Mouse (Mus musculus) left cerebral cortex, adult 8-10 months (tissue): Measurements from ENCODE around the gene Zfp710. TPM values are rescaled to one million over a fixed set of nuclear protein-coding genes. Genes with fewer than 3 reads are reported as not detected.
"Not testable (repeated sequence)": the region's sequence is repeated elsewhere in the genome, so short reads cannot be mapped to it uniquely, and the experiment has no call there.

Source experiments
- DNase-seq, 2 experiments: peaks; one replicate each; pipeline ENCODE4 v3.0.0; 2022; ENCODE audit warnings: low spot score in 2 of 2
- total RNA-seq, 4 experiments: library from RNA; stranded (reverse); gene quantifications; 2 replicates each; pipeline ENCODE4 v1.2.4; 2022

Zfp710 gene
- total RNA-seq, 4 experiments from 2014 or later = 20.9 to 22.8 (median 21.8) TPM

GRCm38 (mm10) chr7:80111066-80112045 is 86.7 kb downstream of the Zfp710 start:
- peak in 1 of 2 experiments; percentile 70 for DNase-seq

GRCm38 (mm10) chr7:80113989-80114388 is 89.4 kb downstream of the Zfp710 start:
- no peak for DNase-seq

- DNase-seq = peak in 1 of 2 experiments; percentile 58
Observed at GRCm38 (mm10) chr7:80114451-80115223, 90.0 kb downstream of the Zfp710 start.

GRCm38 (mm10) chr7:80115224-80115590 is 90.6 kb downstream of the Zfp710 start, which contains the start of gene Idh2:
Gene Idh2 (minus strand): TSS chr7:80115392.
- DNase-seq = peak; percentile 84 to 90

GRCm38 (mm10) chr7:80116158-80116557 is 91.5 kb downstream of the Zfp710 start:
- DNase-seq = no peak

GRCm38 (mm10) chr7:80119198-80119597 is 94.6 kb downstream of the Zfp710 start:
- DNase-seq = peak in 1 of 2 experiments; percentile 69

- DNase-seq = no peak
Observed at GRCm38 (mm10) chr7:80121083-80121482, 96.5 kb downstream of the Zfp710 start.

- DNase-seq = no peak
Observed at GRCm38 (mm10) chr7:80123115-80123514, 98.5 kb downstream of the Zfp710 start.

- no peak for DNase-seq
Observed at GRCm38 (mm10) chr7:80123672-80124071, 99.1 kb downstream of the Zfp710 start.

- no peak for DNase-seq
Observed at GRCm38 (mm10) chr7:80129278-80129677, 104.7 kb downstream of the Zfp710 start.

GRCm38 (mm10) chr7:80130344-80131055 is 105.9 kb downstream of the Zfp710 start:
- no peak for DNase-seq

GRCm38 (mm10) chr7:80131315-80131714 is 106.7 kb downstream of the Zfp710 start:
- not testable (repeated sequence) for DNase-seq

- DNase-seq = no peak
Observed at GRCm38 (mm10) chr7:80132541-80132940, 107.9 kb downstream of the Zfp710 start.

GRCm38 (mm10) chr7:80134454-80135172 is 110.0 kb downstream of the Zfp710 start:
- DNase-seq = peak; percentile 42 to 65

GRCm38 (mm10) chr7:80135173-80135532 is 110.5 kb downstream of the Zfp710 start:
- DNase-seq = no peak

GRCm38 (mm10) chr7:80138375-80138774 is 113.8 kb downstream of the Zfp710 start:
- no peak for DNase-seq

- peak in 1 of 2 experiments; percentile 32 for DNase-seq
Observed at GRCm38 (mm10) chr7:80140815-80141214, 116.2 kb downstream of the Zfp710 start.
